Mouse (Mus musculus): Measurements from ENCODE around the gene Kcnj14.

- TF ChIP-seq CTCF (IDR thresholded peaks at IDR 0.05; ENCODE audit: control insufficient read depth, insufficient read depth, insufficient replicate concordance, low read depth, low read length) (no peak), POLR2A (IDR thresholded peaks at IDR 0.05; ENCODE audit: control insufficient read depth, low read depth, low read length) (no peak)
Measured at GRCm38 (mm10) chr7:45862804-45863203, 38.2 kb upstream of the Kcnj14 start.
